Mouse (Mus musculus): ENCODE measurements around the gene Tmem63b.

GRCm38 (mm10) chr17:45663106-45663919, 23.4 kb downstream of the Tmem63b start:
- TF ChIP-seq CTCF (IDR thresholded peaks at IDR 0.05; ENCODE audit: borderline replicate concordance, extremely low read depth, insufficient read depth, insufficient read length), result peak; percentile 94
- no peak for TF ChIP-seq POLR2A (IDR thresholded peaks at IDR 0.05; ENCODE audit: borderline replicate concordance, extremely low read depth, insufficient read depth, insufficient read length, poor library complexity, severe bottlenecking)
